Mouse (Mus musculus) MN1 (cell line): Measurements from ENCODE around the gene Usp24.

Experiments
- DNase-seq: peaks from one replicate; pipeline ENCODE4 v3.0.0-alpha.2; 2016; ENCODE audit warnings: low spot score

Gene Usp24

GRCm38 (mm10) chr4:106315921-106316350, at the start of gene Usp24:
TSS of gene Usp24 (plus strand) at chr4:106316213.
- peak; percentile 58 for DNase-seq

- no peak for DNase-seq
Observed at GRCm38 (mm10) chr4:106276937-106277336, 39.1 kb upstream of the Usp24 start.

- no peak for DNase-seq
Observed at GRCm38 (mm10) chr4:106279177-106279576, 36.8 kb upstream of the Usp24 start.

- no peak for DNase-seq
Observed at GRCm38 (mm10) chr4:106281128-106281491, 34.9 kb upstream of the Usp24 start.

- no peak for DNase-seq
Observed at GRCm38 (mm10) chr4:106281492-106282122, 34.4 kb upstream of the Usp24 start.

- no peak for DNase-seq
Observed at GRCm38 (mm10) chr4:106282123-106282510, 33.9 kb upstream of the Usp24 start.

GRCm38 (mm10) chr4:106286958-106287743, 28.9 kb upstream of the Usp24 start:
- DNase-seq = no peak

- DNase-seq = no peak
Observed at GRCm38 (mm10) chr4:106290201-106290600, 25.8 kb upstream of the Usp24 start.

- DNase-seq = no peak
Observed at GRCm38 (mm10) chr4:106292823-106293222, 23.2 kb upstream of the Usp24 start.

- DNase-seq = no peak
Observed at GRCm38 (mm10) chr4:106293378-106294090, 22.5 kb upstream of the Usp24 start.

GRCm38 (mm10) chr4:106295696-106296095, 20.3 kb upstream of the Usp24 start:
- no peak for DNase-seq

- DNase-seq = no peak
Observed at GRCm38 (mm10) chr4:106296412-106297086, 19.5 kb upstream of the Usp24 start.

GRCm38 (mm10) chr4:106301346-106301745, 14.7 kb upstream of the Usp24 start:
- no peak for DNase-seq

GRCm38 (mm10) chr4:106308090-106308489, 7.9 kb upstream of the Usp24 start:
- DNase-seq = no peak

- no peak for DNase-seq
Observed at GRCm38 (mm10) chr4:106312651-106313050, 3.4 kb upstream of the Usp24 start.

- DNase-seq = no peak
Observed at GRCm38 (mm10) chr4:106313070-106313469, 2.9 kb upstream of the Usp24 start.

GRCm38 (mm10) chr4:106313874-106314273, 2.1 kb upstream of the Usp24 start:
- no peak for DNase-seq

- no peak for DNase-seq
Observed at GRCm38 (mm10) chr4:106314291-106314690, 1.7 kb upstream of the Usp24 start.

- DNase-seq = peak; percentile 26
Observed at GRCm38 (mm10) chr4:106316351-106317178, 552 bp downstream of the Usp24 start.

GRCm38 (mm10) chr4:106317179-106318055, 1.4 kb downstream of the Usp24 start:
- no peak for DNase-seq
